Mouse (Mus musculus): Measurements from ENCODE around the gene Tmem174. TPM values are rescaled to one million over a fixed set of nuclear protein-coding genes. Genes with fewer than 3 reads are reported as not detected.

Tmem174 gene
- polyA plus RNA-seq, 1 experiment from 2014 or later: 0.12 TPM

- Histone ChIP-seq H3K27me3 (no peaks in the 10 kb centered on the region), H3K36me3 (no peaks in the 10 kb centered on the region), H3K27ac (replicated peaks) (no peak overlapping the region), H3K4me3 (replicated peaks) (no peak overlapping the region), H3K4me2 (replicated peaks) (no peak overlapping the region), H3K9ac (no peak overlapping the region), H3K9me3 (replicated peaks) (no peaks in the 10 kb centered on the region), H3K4me1 (peaks cover 25% of the 10 kb centered on the region)
- ATAC-seq (ENCODE audit: insufficient number of reproducible peaks, low FRiP score, low TSS enrichment, low read depth): no peak
- WGBS: 40% methylated on average over 11 of the region's 11 CpGs
Measured at GRCm38 (mm10) chr13:98593938-98594539, 43.2 kb downstream of the Tmem174 start.

- Histone ChIP-seq H3K27me3 (peaks cover 10% of the 10 kb centered on the region), H3K9ac (no peak overlapping the region), H3K36me3 (no peaks in the 10 kb centered on the region), H3K9me3 (replicated peaks) (no peaks in the 10 kb centered on the region), H3K4me2 (replicated peaks) (no peak overlapping the region), H3K27ac (replicated peaks) (no peak overlapping the region), H3K4me1 (peaks cover 39% of the 10 kb centered on the region), H3K4me3 (replicated peaks) (no peak overlapping the region)
- no peak for ATAC-seq (ENCODE audit: insufficient number of reproducible peaks, low FRiP score, low TSS enrichment, low read depth)
- WGBS: 30% methylated on average over 6 of the region's 6 CpGs
Measured at GRCm38 (mm10) chr13:98591406-98591805, 45.8 kb downstream of the Tmem174 start.

GRCm38 (mm10) chr13:98590693-98591389 lies 46.4 kb downstream of the Tmem174 start:
- Histone ChIP-seq H3K27me3 (peaks cover 15% of the 10 kb centered on the region), H3K36me3 (no peaks in the 10 kb centered on the region), H3K9ac (no peak overlapping the region), H3K4me2 (replicated peaks) (no peak overlapping the region), H3K27ac (replicated peaks) (no peak overlapping the region; the same call in 1 of the 2 replicates), H3K4me1 (peaks cover 40% of the 10 kb centered on the region), H3K4me3 (replicated peaks) (no peak overlapping the region), H3K9me3 (replicated peaks) (no peaks in the 10 kb centered on the region)
- ATAC-seq (ENCODE audit: insufficient number of reproducible peaks, low FRiP score, low TSS enrichment, low read depth): no peak
- WGBS: 47% methylated on average over 6 of the region's 6 CpGs

- Histone ChIP-seq H3K27ac (replicated peaks) (0 out of 2 replicates have a peak overlapping the region, but pooled peaks have one; percentile 29), H3K9me3 (replicated peaks) (no peaks in the 10 kb centered on the region), H3K27me3 (peaks cover 26% of the 10 kb centered on the region), H3K9ac (no peak overlapping the region), H3K4me1 (peaks cover 43% of the 10 kb centered on the region), H3K4me3 (replicated peaks) (peak overlapping the region; percentile 51; the same call in 1 of the 2 replicates), H3K36me3 (no peaks in the 10 kb centered on the region), H3K4me2 (replicated peaks) (peak overlapping the region; percentile 80)
- no peak for ATAC-seq (ENCODE audit: insufficient number of reproducible peaks, low FRiP score, low TSS enrichment, low read depth)
- WGBS: 27% methylated on average over 9 of the region's 9 CpGs
Measured at GRCm38 (mm10) chr13:98589572-98589971, 47.6 kb downstream of the Tmem174 start.

- peaks cover 28% of the 10 kb centered on the region for H3K27me3 ChIP-seq
- H3K9ac ChIP-seq: peak overlapping the region; percentile 12; the same call in 1 of the 2 replicates
Measured at GRCm38 (mm10) chr13:98588951-98589501, 48.2 kb downstream of the Tmem174 start.

GRCm38 (mm10) chr13:98588480-98588879 lies 48.7 kb downstream of the Tmem174 start:
- Histone ChIP-seq H3K9me3 (replicated peaks) (no peaks in the 10 kb centered on the region), H3K9ac (peak overlapping the region; percentile 12; the same call in 1 of the 2 replicates), H3K27ac (replicated peaks) (peak overlapping the region; percentile 53; the same call in 1 of the 2 replicates), H3K27me3 (peaks cover 28% of the 10 kb centered on the region), H3K4me3 (replicated peaks) (peak overlapping the region; percentile 51), H3K4me1 (peaks cover 43% of the 10 kb centered on the region), H3K36me3 (no peaks in the 10 kb centered on the region), H3K4me2 (replicated peaks) (peak overlapping the region; percentile 80)
- WGBS: 13% methylated on average over 12 of the region's 12 CpGs
- ATAC-seq (ENCODE audit: insufficient number of reproducible peaks, low FRiP score, low TSS enrichment, low read depth): no peak

More at GRCm38 (mm10) chr13:98588951-98589501, 48.2 kb downstream of the Tmem174 start:
- Histone ChIP-seq H3K4me1 (peaks cover 43% of the 10 kb centered on the region), H3K4me2 (replicated peaks) (peak overlapping the region; percentile 80), H3K36me3 (no peaks in the 10 kb centered on the region), H3K4me3 (replicated peaks) (peak overlapping the region; percentile 51), H3K9me3 (replicated peaks) (no peaks in the 10 kb centered on the region), H3K27ac (replicated peaks) (peak overlapping the region; percentile 53; the same call in 1 of the 2 replicates)
- WGBS: under 1% methylated on average over 35 of the region's 35 CpGs
- ATAC-seq (ENCODE audit: insufficient number of reproducible peaks, low FRiP score, low TSS enrichment, low read depth): peak; percentile 70; the same call in 1 of the 2 replicates

- Histone ChIP-seq H3K9ac (no peak overlapping the region), H3K27ac (replicated peaks) (peak overlapping the region; percentile 51; the same call in 1 of the 2 replicates), H3K4me3 (replicated peaks) (0 out of 2 replicates have a peak overlapping the region, but pooled peaks have one; percentile 2), H3K36me3 (no peaks in the 10 kb centered on the region), H3K27me3 (peaks cover 28% of the 10 kb centered on the region), H3K4me2 (replicated peaks) (peak overlapping the region; percentile 23), H3K4me1 (peaks cover 43% of the 10 kb centered on the region), H3K9me3 (replicated peaks) (no peaks in the 10 kb centered on the region)
- 6% methylated on average over 14 of the region's 14 CpGs for WGBS
- no peak for ATAC-seq (ENCODE audit: insufficient number of reproducible peaks, low FRiP score, low TSS enrichment, low read depth)
Measured at GRCm38 (mm10) chr13:98587639-98588038, 49.6 kb downstream of the Tmem174 start.

- H3K4me3 ChIP-seq (replicated peaks): 0 out of 2 replicates have a peak overlapping the region, but pooled peaks have one; percentile 7
- H3K4me2 ChIP-seq (replicated peaks): peak overlapping the region; percentile 23
- H3K4me1 ChIP-seq: peaks cover 42% of the 10 kb centered on the region
- H3K9ac ChIP-seq: no peak overlapping the region
- H3K27me3 ChIP-seq: peaks cover 28% of the 10 kb centered on the region
- no peaks in the 10 kb centered on the region for H3K36me3 ChIP-seq
- no peak overlapping the region; the same call in 1 of the 2 replicates for H3K27ac ChIP-seq (replicated peaks)
- ATAC-seq (ENCODE audit: insufficient number of reproducible peaks, low FRiP score, low TSS enrichment, low read depth): no peak
- 28% methylated on average over 17 of the region's 17 CpGs for WGBS
- no peaks in the 10 kb centered on the region for H3K9me3 ChIP-seq (replicated peaks)
Measured at GRCm38 (mm10) chr13:98586817-98587575, 50.2 kb downstream of the Tmem174 start.

Other genes starting within 250 kb of the Tmem174 start
- 2.2 and 3.9 TPM in 2 replicates for gene Gm10320, start 145.4 kb downstream of the Tmem174 start, polyA plus RNA-seq (2015; fragmentation: Nextera tagmentation; extraction: Ambion mirVana)
- gene Tmem171, start 57.4 kb upstream of the Tmem174 start, polyA plus RNA-seq (2015; fragmentation: Nextera tagmentation; extraction: Ambion mirVana): 0.29 and 0.69 TPM in 2 replicates
- 30.5 and 36.0 TPM in 2 replicates for gene Fcho2, start 178.0 kb upstream of the Tmem174 start, polyA plus RNA-seq (2015; fragmentation: Nextera tagmentation; extraction: Ambion mirVana)

All from embryonic facial prominence, embryonic 15.5 days (tissue).